Mouse (Mus musculus) R1 (cell line): ENCODE data around the gene Kdf1.
A peak's percentile ranks its signal among the peaks of the same experiment; 100 is the strongest.

Experiments used
- DNase-seq: peaks from one replicate; pipeline ENCODE4 v3.0.0-alpha.2; 2018; ENCODE audit warnings: low read depth, low spot score

Kdf1 gene

DNA sequence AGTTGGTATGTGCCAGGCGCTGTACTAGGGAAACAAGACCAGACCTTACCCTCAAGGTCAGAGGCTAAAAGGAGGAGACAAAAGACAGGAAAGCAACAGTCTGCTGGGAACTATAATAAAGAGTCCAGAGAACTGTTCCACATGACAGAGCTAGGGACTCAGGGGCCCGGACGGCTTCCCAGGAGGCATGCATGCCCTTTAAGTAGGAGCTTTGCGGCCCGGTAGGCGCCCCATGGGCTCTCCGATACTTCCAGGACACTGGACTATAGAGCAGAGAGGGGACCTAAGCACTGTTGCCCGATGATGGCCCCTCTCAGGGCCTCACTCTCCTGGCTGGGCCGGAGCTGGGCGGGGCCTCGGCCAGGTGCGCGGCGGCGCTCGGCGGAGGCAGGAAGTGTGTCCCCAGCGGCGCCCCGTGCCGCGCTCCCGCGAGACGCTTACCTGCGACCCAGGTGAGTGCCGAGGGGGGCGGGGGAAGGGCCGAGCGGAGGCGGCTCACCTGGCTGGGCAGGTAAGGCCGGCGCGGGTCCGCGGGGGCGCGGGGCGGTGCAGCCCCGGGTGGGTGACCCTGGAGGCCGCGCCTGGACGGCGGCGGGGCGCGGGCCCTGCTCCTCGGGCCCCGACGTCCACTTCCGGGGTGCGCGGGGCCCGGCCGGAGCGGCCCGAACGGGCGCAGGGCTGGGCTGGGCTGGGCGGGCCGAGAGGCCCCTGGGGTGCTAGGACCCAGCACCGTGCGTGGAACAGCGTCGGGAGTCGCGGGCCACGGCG, at the start of gene Kdf1:
Gene Kdf1, plus strand, starts transcription at position 363 of the 768 bp plus-strand sequence.
- peak; percentile 38 for DNase-seq

DNA sequence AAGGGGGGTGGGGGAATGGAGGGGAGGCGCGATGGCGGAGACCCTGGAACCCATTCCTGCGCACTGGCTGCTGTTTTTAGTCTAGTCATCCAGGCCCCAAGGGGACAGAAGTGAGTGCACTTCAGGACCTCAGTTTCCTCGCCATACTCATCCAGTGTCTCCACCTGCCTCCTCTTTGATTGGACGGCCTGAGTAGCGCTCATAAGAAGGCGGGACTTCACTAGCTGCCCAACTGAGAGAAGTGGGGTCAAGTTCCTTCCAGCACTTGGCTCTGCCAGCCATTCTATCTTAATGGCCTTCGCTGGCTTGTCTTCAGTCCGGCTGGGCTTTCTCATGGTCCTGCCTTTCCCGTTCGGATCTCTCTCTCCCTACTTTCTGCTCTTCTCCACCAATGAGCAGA, 49.6 kb upstream of the Kdf1 start:
- peak; percentile 82 for DNase-seq

DNA sequence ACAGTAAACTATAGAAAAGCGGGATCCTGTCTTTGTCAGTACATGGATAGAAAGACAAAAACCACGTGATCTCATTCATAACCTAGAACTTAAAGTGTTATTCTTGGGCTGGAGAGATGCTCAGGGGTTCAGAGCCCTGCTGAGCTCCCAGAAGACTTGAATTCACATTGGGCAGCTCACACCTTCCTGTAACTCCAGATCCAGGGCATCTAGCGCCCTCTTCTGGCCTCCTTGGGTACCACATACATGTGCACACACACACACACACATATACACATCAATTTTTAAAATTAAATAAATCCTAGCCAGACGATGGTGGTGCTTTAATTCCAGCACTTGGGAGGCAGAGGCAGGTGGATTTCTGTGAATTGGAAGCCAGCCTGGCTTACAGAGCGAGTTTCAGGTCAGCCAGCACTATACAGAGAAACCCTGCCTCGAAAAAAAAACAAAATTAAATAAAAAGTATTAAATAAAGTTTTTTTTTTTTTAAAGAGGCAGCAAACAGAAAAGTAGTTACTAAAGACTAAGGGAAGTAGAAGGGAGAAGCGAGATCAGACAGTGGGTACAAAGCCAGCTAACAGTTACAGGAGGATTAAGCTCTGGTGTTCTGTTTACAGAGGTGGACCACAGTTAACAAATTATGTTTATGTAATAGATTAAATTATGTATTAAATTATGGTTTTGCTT, 47.5 kb upstream of the Kdf1 start:
- DNase-seq, result peak; percentile 53

DNA sequence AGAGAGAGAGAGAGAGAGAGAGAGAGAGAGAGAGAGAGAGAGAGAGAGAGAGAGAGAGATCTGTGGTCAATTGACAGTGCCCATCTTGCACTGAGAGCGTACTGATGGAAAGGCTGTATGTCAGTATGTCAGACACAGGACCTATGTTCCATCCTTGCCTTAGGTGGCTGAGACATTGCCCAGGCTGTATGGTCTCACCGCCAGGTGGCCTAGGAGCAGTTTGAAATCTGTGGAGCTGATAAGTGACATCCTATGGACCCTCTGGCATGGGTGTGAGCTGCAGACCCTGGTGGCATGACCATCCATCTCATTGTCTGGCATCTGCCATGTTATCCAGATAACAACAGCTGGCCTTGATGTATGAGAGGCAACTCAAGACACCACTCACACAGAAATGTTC, 44.9 kb upstream of the Kdf1 start:
- DNase-seq, result peak; percentile 49

DNA sequence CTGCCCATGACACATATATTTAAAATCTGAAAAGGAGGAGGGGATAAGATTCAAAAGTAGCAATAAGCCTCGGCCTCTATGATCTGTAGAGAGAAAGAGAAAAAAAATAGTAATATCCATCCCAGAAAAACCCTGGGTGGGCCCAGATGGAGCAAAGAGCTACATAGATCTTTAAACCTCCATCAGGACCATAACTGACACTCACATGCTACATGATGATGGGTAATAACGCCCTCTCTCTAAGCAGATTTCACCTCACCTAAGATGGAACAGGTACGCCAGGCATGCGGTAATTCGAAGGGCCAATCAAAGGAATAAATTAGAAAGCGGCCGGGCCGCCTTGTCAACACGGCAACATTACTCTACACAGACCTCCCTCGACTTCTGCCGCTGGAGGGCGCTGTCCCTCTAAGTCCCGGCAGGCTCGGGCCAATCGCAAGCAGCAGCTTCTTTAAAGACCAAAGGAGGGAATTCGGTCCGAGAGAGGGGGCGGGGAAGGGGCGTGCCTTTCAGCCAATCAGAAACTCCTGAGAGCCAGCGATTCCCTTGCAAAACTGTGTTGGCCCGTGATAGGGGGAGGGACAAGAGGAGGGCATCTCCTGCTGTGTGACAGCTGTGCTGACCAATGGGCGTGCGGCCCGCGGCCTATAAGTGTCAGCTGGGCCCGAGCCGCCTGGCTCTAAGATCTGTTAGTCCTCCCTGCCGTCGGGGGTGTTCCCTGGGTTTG, 39.1 kb upstream of the Kdf1 start, which contains the start of gene Tent5b:
Gene Tent5b, plus strand, starts transcription at position 675 of the 727 bp plus-strand sequence.
- peak; percentile 100 for DNase-seq

DNA sequence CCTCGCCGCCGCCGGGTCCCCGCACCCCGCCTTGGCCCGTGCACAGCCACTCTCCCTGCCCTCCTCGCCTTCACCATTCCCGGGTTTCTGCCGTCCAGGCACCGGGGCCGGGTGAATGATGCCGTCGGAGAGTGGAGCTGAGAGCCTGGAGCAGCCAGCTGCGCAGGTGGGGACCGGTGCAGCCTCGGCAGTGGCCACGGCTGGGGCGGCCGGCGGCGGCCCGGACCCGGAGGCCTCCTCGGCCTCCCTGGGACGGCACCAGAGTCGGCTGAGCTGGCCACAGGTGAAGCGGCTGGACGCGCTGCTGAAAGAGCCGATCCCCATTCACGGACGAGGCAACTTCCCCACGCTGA, 38.6 kb upstream of the Kdf1 start:
- DNase-seq, result no peak

DNA sequence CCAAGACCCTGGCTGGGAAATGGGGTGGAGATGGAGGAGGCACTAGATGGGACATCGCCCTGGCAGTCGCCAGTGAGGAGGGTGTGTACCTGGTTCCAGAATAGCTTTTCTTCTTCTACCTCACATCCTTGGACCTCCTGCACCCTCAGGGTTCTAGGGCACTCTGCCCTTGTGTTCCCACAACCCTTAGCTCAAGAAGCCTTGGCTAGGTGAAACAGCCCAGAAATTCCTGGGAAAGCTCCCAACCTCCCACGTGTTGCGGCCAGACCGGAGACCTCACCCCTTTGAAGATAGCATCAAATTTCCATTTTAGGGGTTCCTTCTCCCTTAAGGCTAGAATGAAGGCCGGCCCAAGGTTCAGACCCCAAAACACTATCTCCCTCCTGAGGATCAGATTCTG, 38.0 kb upstream of the Kdf1 start:
- no peak for DNase-seq

DNA sequence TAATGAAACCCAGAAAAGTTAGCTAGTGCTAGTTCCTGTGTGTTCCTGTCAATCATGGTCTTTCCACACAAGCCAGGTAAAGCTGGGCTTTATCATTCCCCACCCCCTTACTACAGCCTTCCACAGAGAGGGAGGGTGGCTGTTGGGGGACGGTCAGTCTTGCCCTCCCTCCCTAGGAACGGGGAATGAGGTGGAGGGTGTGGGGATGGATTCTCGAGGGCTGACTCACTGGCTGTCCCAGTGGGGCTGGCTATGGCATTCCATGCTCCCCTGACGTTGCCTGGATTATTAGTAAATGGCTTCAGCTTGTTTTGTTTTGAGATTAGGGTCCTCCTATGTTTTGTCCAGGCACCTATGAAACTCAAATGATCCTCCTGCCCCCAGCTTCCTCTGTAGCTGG, 37.3 kb upstream of the Kdf1 start:
- DNase-seq, result no peak

DNA sequence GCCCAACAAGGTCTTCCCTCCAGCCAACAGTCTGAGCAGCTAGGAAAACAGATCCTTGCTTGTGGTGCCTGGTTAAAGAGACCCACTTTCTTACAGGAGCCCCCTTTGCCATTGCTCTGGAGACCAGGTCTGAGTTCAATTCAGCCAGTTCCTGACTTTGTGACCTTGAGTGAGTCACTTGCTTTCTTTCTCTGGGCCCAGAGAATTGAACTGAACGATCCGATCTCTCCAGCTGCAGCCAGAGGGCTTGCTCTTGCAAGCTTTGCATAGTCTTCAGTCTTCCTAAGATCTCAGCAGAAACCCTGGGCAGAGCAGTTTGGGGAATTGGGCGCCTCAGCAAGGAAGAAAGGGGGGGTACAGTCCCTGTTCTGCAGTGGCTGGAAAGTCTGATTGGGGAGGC, 36.3 kb upstream of the Kdf1 start:
- no peak for DNase-seq

DNA sequence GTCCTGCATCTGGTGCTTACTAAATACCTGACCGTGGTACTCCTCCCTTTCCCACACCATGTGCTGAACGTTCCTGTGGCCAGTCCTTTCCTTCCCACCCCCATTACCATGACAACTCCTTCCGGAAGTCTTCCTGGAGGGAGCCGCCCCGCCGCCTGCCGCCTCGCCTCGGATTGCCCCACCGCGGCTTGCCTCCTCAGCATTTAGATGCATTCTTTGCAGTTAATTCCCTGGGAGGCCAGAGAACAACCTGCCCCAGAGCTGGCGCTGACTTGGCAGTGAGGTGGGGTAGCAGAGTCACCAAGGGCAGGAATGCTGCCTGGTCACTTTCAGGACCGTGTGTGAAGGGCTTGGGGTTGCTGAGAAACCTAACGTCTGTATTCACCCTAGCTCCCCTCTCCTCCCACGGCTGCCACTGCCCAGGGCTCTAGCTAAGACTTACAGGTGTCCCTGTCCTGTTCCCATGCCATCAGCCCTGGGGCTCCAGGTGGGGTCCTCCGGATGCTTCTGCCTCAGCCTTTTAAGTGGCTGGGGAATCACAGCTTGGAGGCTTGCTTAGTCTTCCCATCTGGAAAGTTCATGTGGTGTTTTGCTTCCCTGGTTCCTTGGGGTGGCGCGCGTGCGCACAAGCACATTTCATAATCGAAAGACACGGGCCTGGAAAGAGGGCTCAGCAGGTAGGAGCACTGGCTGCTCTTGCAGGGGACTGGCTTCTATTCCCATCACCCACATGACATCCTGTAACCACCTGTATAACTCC, 34.3 kb upstream of the Kdf1 start:
- peak; percentile 91 for DNase-seq

DNA sequence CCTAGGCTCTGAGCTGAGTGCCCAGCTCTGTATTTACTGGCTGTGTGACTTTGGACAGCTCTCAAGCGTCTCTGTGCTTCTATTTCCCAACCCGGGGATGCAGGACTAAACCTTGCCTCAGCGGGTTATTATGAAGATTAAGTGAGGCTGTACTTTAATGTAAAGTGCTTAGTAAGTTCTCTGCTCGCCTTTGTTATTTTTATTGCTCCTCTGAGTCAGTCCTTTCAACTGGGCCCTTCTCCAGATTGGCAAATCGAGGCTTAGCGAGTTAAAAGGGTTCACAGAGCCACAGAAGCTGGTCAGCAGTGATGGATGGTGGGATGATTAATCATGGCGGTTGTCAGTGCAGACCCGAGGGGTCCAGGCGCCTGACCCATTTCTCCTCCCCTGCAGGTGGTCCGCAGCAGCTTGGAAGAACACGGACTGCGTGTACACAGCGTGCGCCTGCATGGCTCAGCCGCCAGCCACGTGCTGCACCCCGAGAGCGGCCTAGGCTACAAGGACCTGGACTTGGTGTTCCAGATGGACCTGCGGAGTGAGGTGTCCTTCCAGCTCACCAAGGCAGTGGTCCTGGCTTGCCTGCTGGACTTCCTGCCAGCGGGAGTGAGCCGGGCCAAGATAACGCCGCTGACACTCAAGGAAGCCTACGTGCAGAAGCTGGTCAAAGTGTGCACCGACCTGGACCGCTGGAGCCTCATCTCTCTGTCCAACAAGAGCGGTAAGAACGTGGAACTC, 32.9 kb upstream of the Kdf1 start:
- DNase-seq, result peak; percentile 68

DNA sequence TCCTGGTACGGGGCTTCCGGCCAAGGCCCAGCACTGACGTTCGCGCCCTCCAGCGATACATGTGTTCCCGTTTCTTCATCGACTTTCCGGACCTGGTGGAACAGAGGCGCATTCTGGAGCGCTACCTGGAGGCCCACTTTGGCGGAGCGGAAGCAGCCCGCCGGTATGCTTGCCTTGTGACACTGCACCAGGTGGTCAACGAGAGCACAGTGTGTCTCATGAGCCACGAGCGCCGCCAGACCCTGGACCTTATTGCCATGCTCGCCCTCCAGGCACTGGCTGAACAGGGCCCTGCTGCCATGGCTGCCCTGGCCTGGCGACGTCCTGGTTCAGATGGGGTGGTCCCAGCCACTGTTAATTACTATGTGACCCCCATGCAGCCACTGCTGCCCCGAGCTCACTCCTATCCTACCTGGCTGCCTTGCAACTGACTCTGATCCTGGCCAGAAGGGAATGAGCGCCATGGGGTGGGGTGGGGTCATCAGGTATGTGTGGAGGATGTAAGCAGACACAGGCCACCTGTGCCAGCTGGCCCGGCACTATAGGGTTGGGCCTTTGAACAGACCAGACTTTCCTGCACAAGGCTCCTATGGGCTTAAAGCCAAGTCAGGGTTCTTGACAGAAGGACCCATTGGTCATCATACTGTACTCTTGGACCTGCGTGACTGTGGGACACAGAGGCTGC, 31.9 kb upstream of the Kdf1 start:
- DNase-seq, result no peak

DNA sequence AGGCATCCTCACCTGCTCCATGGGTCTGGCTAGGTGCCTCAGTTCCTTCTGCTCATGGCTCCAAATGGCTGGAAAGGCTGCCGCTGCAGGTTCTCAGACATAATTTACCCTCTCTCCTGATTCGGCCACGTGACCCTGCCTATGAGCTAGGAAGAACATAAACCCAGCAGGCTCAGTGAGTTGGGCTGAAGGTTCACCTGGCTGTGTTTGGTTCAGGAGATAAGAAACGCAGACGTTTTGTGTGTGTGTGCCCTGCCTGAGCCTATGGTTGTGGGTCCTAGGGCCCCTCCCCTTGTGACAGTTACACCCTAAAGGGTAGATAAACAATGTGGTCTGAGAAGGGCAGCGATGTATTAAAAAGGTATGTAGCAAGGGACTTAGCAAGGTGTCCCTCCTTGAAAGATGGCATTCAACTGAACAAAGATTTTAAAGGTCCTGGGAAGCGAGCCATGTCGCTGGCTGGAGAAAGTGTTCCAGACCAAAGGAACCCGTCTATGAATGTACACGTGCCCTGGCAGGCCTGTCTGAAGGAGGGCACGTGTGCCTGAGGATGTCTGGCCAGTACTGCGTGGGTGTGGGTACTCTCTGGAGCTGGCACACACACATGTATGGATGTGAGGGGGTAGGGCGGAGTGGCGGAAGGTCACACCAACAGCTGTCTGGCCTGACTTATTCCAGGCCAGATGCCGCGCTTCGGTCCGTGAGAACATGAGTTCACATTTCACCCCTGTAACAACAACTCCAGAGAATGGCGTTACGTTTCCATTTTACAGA, 30.0 kb upstream of the Kdf1 start:
- DNase-seq, result no peak

DNA sequence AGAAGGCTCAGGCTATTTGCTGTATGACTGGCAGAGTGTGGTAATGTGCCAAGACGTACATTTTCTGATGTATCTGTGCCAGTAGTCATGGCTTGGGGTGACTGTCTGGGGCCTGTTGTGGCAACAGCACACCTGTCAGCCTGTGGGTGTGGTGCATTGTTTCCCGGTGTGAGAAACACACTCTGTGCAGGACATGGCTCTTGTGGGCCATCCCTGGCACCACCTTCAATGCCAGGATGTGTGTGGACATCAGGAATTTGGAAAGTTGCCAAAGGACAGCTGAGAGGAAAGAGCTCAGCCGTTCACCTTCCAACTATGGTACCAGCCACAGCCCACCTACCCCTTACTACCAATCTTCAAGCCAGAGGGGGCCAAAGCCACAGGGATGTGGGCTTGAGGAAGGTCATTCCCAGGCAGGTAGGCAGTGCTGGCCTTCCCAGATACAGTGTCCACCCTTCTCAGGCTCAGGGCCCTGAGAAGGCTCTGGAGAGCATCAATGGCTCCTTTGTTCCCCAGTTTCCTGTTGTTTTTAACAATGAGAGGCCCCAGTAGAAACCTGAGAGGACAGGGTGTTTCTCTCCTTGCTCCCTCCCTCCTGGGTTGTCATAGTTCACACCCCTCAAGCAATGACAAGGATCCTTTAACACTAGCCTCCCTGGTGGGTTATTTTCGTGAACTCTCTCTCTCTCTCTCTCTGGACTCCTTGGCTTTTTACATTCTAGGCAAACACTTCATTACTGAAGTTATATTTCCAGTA, 29.1 kb upstream of the Kdf1 start:
- no peak for DNase-seq

DNA sequence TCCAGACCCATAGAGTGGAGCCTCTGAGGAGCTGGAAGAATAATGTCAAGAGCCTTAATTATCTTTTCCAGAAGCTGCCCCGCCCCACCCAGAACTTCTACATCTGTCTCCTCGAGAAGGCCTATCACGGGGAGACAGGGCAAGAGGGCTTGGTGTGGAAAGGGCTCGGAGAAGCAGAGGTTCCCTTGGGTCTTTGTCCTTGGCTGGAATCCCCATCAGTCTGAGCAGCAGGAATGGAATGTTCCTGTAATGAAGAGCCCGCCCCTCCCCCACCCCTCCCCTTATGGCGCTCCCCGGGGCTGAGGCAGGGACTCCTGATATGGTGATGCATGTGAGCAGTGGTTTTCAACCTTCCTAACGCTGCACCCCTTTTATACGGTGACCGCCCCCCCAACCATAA, 27.0 kb upstream of the Kdf1 start:
- DNase-seq, result peak; percentile 63

DNA sequence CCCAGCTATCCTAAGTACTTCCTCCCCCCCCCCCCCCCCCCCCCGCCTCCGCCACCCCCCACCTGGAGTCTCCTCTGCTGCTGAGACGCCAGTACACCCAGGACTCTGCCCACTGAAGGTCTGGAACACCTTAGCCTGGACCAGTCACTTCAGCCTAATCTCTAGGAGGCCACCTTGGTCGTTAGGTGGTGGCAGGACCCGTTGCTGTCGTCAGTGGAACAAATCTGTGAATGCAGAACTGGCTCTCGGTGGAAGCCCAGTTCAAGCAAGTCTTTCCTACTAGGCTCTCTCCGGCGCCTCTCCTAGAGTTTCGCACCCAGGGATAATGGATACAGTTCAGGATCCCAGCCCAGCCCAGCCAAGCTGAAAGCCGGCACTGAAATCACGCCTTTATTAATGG, 24.9 kb upstream of the Kdf1 start:
- no peak for DNase-seq

DNA sequence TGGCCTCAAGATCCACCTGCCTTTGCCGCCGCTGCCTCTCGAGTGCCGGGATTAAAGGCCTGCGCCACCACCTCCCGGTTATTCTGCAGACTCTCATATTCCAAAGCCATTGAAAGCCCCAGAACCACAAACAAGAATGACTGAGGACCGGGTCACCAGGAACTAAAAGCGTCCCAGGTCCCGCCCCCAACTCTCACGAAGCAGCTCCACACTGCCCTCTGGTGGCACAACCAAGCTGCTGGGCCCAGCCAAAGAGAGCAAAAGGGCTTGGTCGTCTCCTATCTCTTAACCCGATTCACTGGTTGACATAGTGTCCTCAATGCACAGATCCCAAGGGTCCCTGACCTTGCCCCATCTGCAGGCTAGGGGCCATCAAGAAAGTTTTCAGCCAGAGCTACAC, 24.3 kb upstream of the Kdf1 start:
- peak; percentile 88 for DNase-seq

DNA sequence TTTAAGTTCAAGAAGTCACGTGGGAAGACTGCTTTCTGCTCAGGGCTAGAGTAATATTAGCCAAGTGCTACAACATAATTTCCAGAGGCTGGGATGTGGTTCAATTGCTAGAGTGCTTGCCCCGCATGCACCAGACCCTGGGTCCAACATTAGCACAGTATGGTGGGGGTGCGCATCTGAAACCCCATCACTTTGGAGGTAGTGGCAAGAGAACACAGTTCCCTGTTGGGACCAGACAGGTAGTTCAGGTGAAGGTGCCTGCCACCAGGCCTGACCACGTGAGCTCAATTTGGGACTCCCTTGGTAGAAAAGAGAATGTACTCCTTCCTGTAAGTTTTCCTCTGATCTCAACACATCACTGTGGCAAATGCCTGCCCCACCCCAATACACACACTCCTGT, 23.9 kb upstream of the Kdf1 start:
- DNase-seq, result no peak

DNA sequence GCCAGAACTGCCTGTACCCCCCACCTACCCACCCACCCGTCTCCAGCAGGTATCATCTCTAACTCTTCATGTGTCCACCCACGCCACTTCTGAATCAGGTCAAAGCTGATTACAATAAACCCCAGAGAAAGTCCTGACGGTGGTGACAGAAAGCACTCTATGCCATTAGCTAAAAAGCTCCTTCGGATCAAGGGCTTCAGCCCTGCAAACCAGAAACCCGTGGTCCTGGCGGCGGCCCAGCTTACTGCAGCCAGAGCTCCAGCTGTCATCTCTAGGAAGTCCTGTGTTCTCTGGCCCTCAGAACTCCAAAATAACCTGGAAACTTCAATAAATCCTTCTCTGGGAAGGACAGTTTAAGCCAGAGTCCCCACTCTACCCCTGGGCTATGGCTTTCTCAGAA, 23.1 kb upstream of the Kdf1 start:
- DNase-seq, result peak; percentile 37
